Mouse (Mus musculus) erythroblast, embryonic 14.5 days (primary cell): ENCODE results near the gene Slc9a8. TPM values are rescaled to one million over a fixed set of nuclear protein-coding genes. Genes with fewer than 3 reads are reported as not detected.

Experiments used
- H3K27me3 ChIP-seq: 2 replicates; pipeline ENCODE4 v1.6.1; 2012; ENCODE audit warnings: inconsistent platforms; ENCODE audit not compliant: control insufficient read depth
- H3K36me3 ChIP-seq: 2 replicates; pipeline ENCODE4 v1.6.1; 2012; ENCODE audit warnings: mild to moderate bottlenecking, inconsistent platforms; ENCODE audit not compliant: control insufficient read depth
- H3K4me1 ChIP-seq: 2 replicates; pipeline ENCODE4 v1.6.1; 2012; ENCODE audit warnings: inconsistent platforms; ENCODE audit not compliant: control insufficient read depth
- H3K4me3 ChIP-seq: replicated peaks from 2 replicates; pipeline ENCODE3; 2012; ENCODE audit warnings: moderate library complexity, mild to moderate bottlenecking, inconsistent platforms
- H3K9me3 ChIP-seq: 2 replicates; pipeline ENCODE4 v1.6.1; 2012; ENCODE audit warnings: low read length, inconsistent platforms, mixed read lengths; ENCODE audit not compliant: control insufficient read depth
- GATA1 ChIP-seq: IDR thresholded peaks from 2 replicates; pipeline ENCODE4 v1.6.1; 2012; ENCODE audit warnings: low read length, inconsistent platforms, mixed read lengths
- TAL1 ChIP-seq: IDR thresholded peaks from 3 replicates; pipeline ENCODE4 v1.6.1; 2012; ENCODE audit warnings: low read length, inconsistent platforms, mixed read lengths
- polyA plus RNA-seq: library from polyadenylated mRNA; stranded (reverse); fragments of >175 nt; gene quantifications from 2 replicates; pipeline ENCODE4 v1.2.3, GENCODE M21; 2012

Gene Slc9a8
- polyA plus RNA-seq, 1 experiment, result 0.95 TPM

- no peak overlapping the region for H3K4me3 ChIP-seq
- no peaks in the 10 kb centered on the region for H3K27me3 ChIP-seq
- TF ChIP-seq GATA1 (no peak), TAL1 (no peak)
- peaks cover 58% of the 10 kb centered on the region for H3K4me1 ChIP-seq
- peaks cover 59% of the 10 kb centered on the region for H3K36me3 ChIP-seq
- H3K9me3 ChIP-seq, result no peaks in the 10 kb centered on the region
These were observed 85.2 kb downstream of the Slc9a8 start for GRCm38 (mm10) chr2:167506546-167507260.

- Histone ChIP-seq H3K9me3 (no peaks in the 10 kb centered on the region), H3K36me3 (peaks cover 70% of the 10 kb centered on the region), H3K4me3 (no peak overlapping the region), H3K4me1 (peaks cover 51% of the 10 kb centered on the region), H3K27me3 (no peaks in the 10 kb centered on the region)
- TF ChIP-seq TAL1, result no peak
- TF ChIP-seq GATA1, result no peak
These were observed 86.3 kb downstream of the Slc9a8 start for GRCm38 (mm10) chr2:167507719-167508385.

GRCm38 (mm10) chr2:167508569-167508968 lies 87.1 kb downstream of the Slc9a8 start:
- H3K4me1 ChIP-seq, result peaks cover 48% of the 10 kb centered on the region
- H3K4me3 ChIP-seq, result no peak overlapping the region
- H3K36me3 ChIP-seq, result peaks cover 77% of the 10 kb centered on the region
- H3K9me3 ChIP-seq, result no peaks in the 10 kb centered on the region
- no peaks in the 10 kb centered on the region for H3K27me3 ChIP-seq
- TF ChIP-seq GATA1 (no peak), TAL1 (no peak)

GRCm38 (mm10) chr2:167510485-167510884 lies 89.0 kb downstream of the Slc9a8 start:
- Histone ChIP-seq H3K4me3 (no peak overlapping the region), H3K9me3 (no peaks in the 10 kb centered on the region), H3K36me3 (peaks cover 92% of the 10 kb centered on the region), H3K4me1 (peaks cover 29% of the 10 kb centered on the region), H3K27me3 (no peaks in the 10 kb centered on the region)
- TF ChIP-seq TAL1, result no peak
- no peak for TF ChIP-seq GATA1

- Histone ChIP-seq H3K4me3 (no peak overlapping the region), H3K9me3 (no peaks in the 10 kb centered on the region), H3K27me3 (no peaks in the 10 kb centered on the region), H3K36me3 (peaks cover 96% of the 10 kb centered on the region), H3K4me1 (peaks cover 16% of the 10 kb centered on the region)
- TF ChIP-seq GATA1 (no peak), TAL1 (no peak)
These were observed 90.9 kb downstream of the Slc9a8 start for GRCm38 (mm10) chr2:167512365-167512764.

GRCm38 (mm10) chr2:167512970-167513369 lies 91.5 kb downstream of the Slc9a8 start:
- Histone ChIP-seq H3K4me1 (peaks cover 15% of the 10 kb centered on the region), H3K27me3 (no peaks in the 10 kb centered on the region), H3K4me3 (no peak overlapping the region), H3K9me3 (no peaks in the 10 kb centered on the region), H3K36me3 (peaks cover 95% of the 10 kb centered on the region)
- TF ChIP-seq GATA1 (no peak), TAL1 (no peak)

- no peaks in the 10 kb centered on the region for H3K9me3 ChIP-seq
- no peak for TF ChIP-seq GATA1
- no peak for TF ChIP-seq TAL1
- no peaks in the 10 kb centered on the region for H3K27me3 ChIP-seq
- H3K4me3 ChIP-seq, result no peak overlapping the region
- peaks cover 10% of the 10 kb centered on the region for H3K4me1 ChIP-seq
- peaks cover 83% of the 10 kb centered on the region for H3K36me3 ChIP-seq
These were observed 93.1 kb downstream of the Slc9a8 start for GRCm38 (mm10) chr2:167514641-167515040.

- Histone ChIP-seq H3K27me3 (no peaks in the 10 kb centered on the region), H3K9me3 (no peaks in the 10 kb centered on the region), H3K36me3 (peaks cover 74% of the 10 kb centered on the region), H3K4me1 (peaks cover 2% of the 10 kb centered on the region; the same call in 1 of the 2 replicates), H3K4me3 (no peak overlapping the region)
- TF ChIP-seq TAL1 (no peak), GATA1 (no peak)
These were observed 94.2 kb downstream of the Slc9a8 start for GRCm38 (mm10) chr2:167515688-167516087.

- Histone ChIP-seq H3K9me3 (no peaks in the 10 kb centered on the region), H3K4me1 (no peaks in the 10 kb centered on the region), H3K36me3 (peaks cover 36% of the 10 kb centered on the region), H3K4me3 (no peak overlapping the region), H3K27me3 (no peaks in the 10 kb centered on the region)
- TF ChIP-seq TAL1 (no peak), GATA1 (no peak)
These were observed 98.2 kb downstream of the Slc9a8 start for GRCm38 (mm10) chr2:167519606-167520252.

Other genes with a start within 250 kb of the Slc9a8 start
- gene Kcnb1, start 231.6 kb upstream of the Slc9a8 start, polyA plus RNA-seq, result not detected in 2 replicates
- not detected in 2 replicates for gene Ptgis, start 181.1 kb upstream of the Slc9a8 start, polyA plus RNA-seq
- gene B4galt5, start 72.5 kb upstream of the Slc9a8 start, polyA plus RNA-seq, result 0.15 and 0.28 TPM in 2 replicates
- 0.77 and 0.89 TPM in 2 replicates for gene Rnf114, start 70.9 kb downstream of the Slc9a8 start, polyA plus RNA-seq
- 2.4 and 2.5 TPM in 2 replicates for gene Spata2, start 71.2 kb downstream of the Slc9a8 start, polyA plus RNA-seq
- gene Snai1, start 116.5 kb downstream of the Slc9a8 start, polyA plus RNA-seq, result 0.07 TPM in 1 of 2 replicates, not detected in the other
- gene Ube2v1, start 210.4 kb downstream of the Slc9a8 start, polyA plus RNA-seq, result 34.4 and 42.6 TPM in 2 replicates
- not detected in 2 replicates for gene Gm20431, start 239.8 kb downstream of the Slc9a8 start, polyA plus RNA-seq